Mouse (Mus musculus): ENCODE measurements around the gene Sspn.

DNA sequence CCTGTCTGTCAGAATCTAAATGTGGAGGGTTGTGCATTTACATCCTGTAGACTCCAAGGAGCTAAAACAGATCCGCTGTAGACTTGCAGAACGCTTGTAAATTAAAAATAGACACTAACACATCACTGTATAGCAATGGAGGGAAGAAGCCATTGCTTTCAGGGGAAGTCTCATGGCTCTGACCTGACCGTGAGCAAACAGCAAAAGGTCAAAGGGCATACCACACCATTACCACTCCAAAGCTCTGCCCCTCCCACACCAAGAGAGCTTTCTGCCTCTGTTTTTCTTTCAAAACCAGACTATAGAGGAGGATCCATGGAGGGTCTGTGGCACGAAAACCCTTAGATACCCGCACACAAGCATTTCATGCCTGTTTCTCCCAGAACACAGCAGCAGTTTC, 41.9 kb downstream of the Sspn start:
- TF ChIP-seq FLI1 (IDR thresholded peaks at IDR 0.05; ENCODE audit: low read length) = no peak
- no peak for TF ChIP-seq GATA1 (IDR thresholded peaks at IDR 0.05; ENCODE audit: borderline replicate concordance, low read length)

Measured in megakaryocyte, embryonic 14.5 days (primary cell).